Mouse (Mus musculus) kidney, adult 11 months (tissue): ENCODE measurements around the gene Smoc1.

Experiments used
- DNase-seq: peaks from one replicate; pipeline ENCODE4 v3.0.0; 2022

Gene Smoc1

GRCm38 (mm10) chr12:81026995-81027942 lies 661 bp downstream of the Smoc1 start:
- no peak for DNase-seq

GRCm38 (mm10) chr12:81028291-81028920 lies 1.8 kb downstream of the Smoc1 start:
- no peak for DNase-seq

GRCm38 (mm10) chr12:81029731-81030130 lies 3.1 kb downstream of the Smoc1 start:
- DNase-seq = no peak

GRCm38 (mm10) chr12:81031579-81031978 lies 5.0 kb downstream of the Smoc1 start:
- no peak for DNase-seq

GRCm38 (mm10) chr12:81033389-81034041 lies 6.9 kb downstream of the Smoc1 start:
- DNase-seq = no peak

GRCm38 (mm10) chr12:81034042-81034417 lies 7.4 kb downstream of the Smoc1 start:
- DNase-seq = no peak

GRCm38 (mm10) chr12:81035850-81036249 lies 9.2 kb downstream of the Smoc1 start:
- no peak for DNase-seq

GRCm38 (mm10) chr12:81043616-81044015 lies 17.0 kb downstream of the Smoc1 start:
- no peak for DNase-seq

- no peak for DNase-seq
Observed at GRCm38 (mm10) chr12:81046926-81047325, 20.3 kb downstream of the Smoc1 start.

GRCm38 (mm10) chr12:81049661-81050060 lies 23.1 kb downstream of the Smoc1 start:
- no peak for DNase-seq

- no peak for DNase-seq
Observed at GRCm38 (mm10) chr12:81055000-81055705, 28.5 kb downstream of the Smoc1 start.

- no peak for DNase-seq
Observed at GRCm38 (mm10) chr12:81055811-81056210, 29.2 kb downstream of the Smoc1 start.

- no peak for DNase-seq
Observed at GRCm38 (mm10) chr12:81057619-81058018, 31.0 kb downstream of the Smoc1 start.

- no peak for DNase-seq
Observed at GRCm38 (mm10) chr12:81058561-81058960, 32.0 kb downstream of the Smoc1 start.

- no peak for DNase-seq
Observed at GRCm38 (mm10) chr12:81061831-81062361, 35.3 kb downstream of the Smoc1 start.

- DNase-seq = no peak
Observed at GRCm38 (mm10) chr12:81063336-81063955, 36.8 kb downstream of the Smoc1 start.

- DNase-seq = no peak
Observed at GRCm38 (mm10) chr12:81074139-81074538, 47.5 kb downstream of the Smoc1 start.

GRCm38 (mm10) chr12:81074941-81075340 lies 48.3 kb downstream of the Smoc1 start:
- no peak for DNase-seq

- DNase-seq = no peak
Observed at GRCm38 (mm10) chr12:81077953-81078646, 51.5 kb downstream of the Smoc1 start.

GRCm38 (mm10) chr12:81080345-81080744 lies 53.7 kb downstream of the Smoc1 start:
- no peak for DNase-seq

GRCm38 (mm10) chr12:81081031-81081430 lies 54.4 kb downstream of the Smoc1 start:
- DNase-seq = no peak

- no peak for DNase-seq
Observed at GRCm38 (mm10) chr12:81083146-81083545, 56.5 kb downstream of the Smoc1 start.
